Mouse (Mus musculus): ENCODE measurements at regions not wholly inside any gene's neighbourhood (a gene's known extent, or its start where the extent isn't known, plus 50 kb on each side); places are given as distances from the start of the nearest gene placed in this dataset.

DNA sequence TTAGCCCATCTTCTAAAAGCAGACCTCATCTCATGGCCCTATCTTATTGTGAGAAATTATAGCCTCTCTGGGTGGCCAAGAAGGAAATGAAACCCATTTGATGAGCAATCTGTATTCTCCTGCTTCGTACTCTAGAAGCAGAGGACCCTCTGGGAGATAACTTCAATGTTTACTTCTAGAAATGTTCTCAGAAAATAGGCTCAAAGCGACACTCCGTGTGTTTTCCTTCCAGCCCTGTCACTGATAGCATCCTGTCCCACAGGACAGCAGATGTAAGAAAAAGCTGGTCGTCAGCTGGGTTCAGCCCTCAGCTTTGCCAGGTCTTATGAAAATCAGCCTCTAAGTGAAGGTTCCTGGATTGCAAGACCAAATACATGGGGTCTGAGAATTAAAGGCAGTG is 86.1 kb downstream of the Ier5 start:
- TF ChIP-seq CTCF (IDR thresholded peaks at IDR 0.05; ENCODE audit: low read depth), result no peak
- no peak for TF ChIP-seq EP300 (IDR thresholded peaks at IDR 0.05; ENCODE audit: low read depth)
